Mouse (Mus musculus) midbrain, embryonic 14.5 days (tissue): ENCODE measurements at regions not wholly inside any gene's neighbourhood (a gene's known extent, or its start where the extent isn't known, plus 50 kb on each side); places are given as distances from the start of the nearest gene placed in this dataset.
A peak's percentile ranks its signal among the peaks of the same experiment; 100 is the strongest.

ENCODE experiments used
- ATAC-seq: fragments of 200-750 bp; cut with Nextera tagmentation; 2 replicates; pipeline ENCODE4 v1.8.0; 2017; ENCODE audit warnings: moderate number of reproducible peaks, moderate library complexity; ENCODE audit not compliant: low FRiP score, low TSS enrichment
- DNase-seq: peaks from one replicate; pipeline ENCODE4 v3.0.0-alpha.2; 2015
- H3K27ac ChIP-seq: fragments of 300-500 bp; sonication (generic); replicated peaks from 2 replicates; pipeline ENCODE4 v1.5.1; 2014; ENCODE audit warnings: mild to moderate bottlenecking, low read depth, low read length, moderate library complexity
- H3K27me3 ChIP-seq: fragments of 300-500 bp; sonication (generic); 2 replicates; pipeline ENCODE4 v1.6.1; 2014; ENCODE audit warnings: low read length, control low read depth, mixed read lengths; ENCODE audit not compliant: control insufficient read depth, insufficient read depth
- H3K36me3 ChIP-seq: fragments of 300-500 bp; sonication (generic); 2 replicates; pipeline ENCODE4 v1.6.1; 2014; ENCODE audit warnings: low read length, control low read depth; ENCODE audit not compliant: control insufficient read depth, insufficient read depth
- H3K4me1 ChIP-seq: fragments of 300-500 bp; sonication (generic); 2 replicates; pipeline ENCODE4 v1.6.1; 2014; ENCODE audit warnings: mild to moderate bottlenecking, antibody characterized with exemption, low read length, control low read depth; ENCODE audit not compliant: control insufficient read depth, insufficient read depth
- H3K4me2 ChIP-seq: fragments of 300-500 bp; sonication (generic); 2 replicates; pipeline ENCODE4 v1.6.1; 2014; ENCODE audit warnings: mild to moderate bottlenecking, low read length, moderate library complexity
- H3K4me3 ChIP-seq: fragments of 300-500 bp; sonication (generic); replicated peaks from 2 replicates; pipeline ENCODE4 v1.5.1; 2014; ENCODE audit warnings: low read depth, low read length
- H3K9ac ChIP-seq: fragments of 300-500 bp; sonication (generic); replicated peaks from 2 replicates; pipeline ENCODE4 v1.6.1; 2014; ENCODE audit warnings: mild to moderate bottlenecking, low read length, moderate library complexity
- H3K9me3 ChIP-seq: fragments of 300-500 bp; sonication (generic); 2 replicates; pipeline ENCODE4 v1.6.1; 2016; ENCODE audit warnings: low read length, control low read depth, mixed read lengths; ENCODE audit not compliant: control insufficient read depth
- WGBS: fragments of 180-500 bp; shearing (Covaris S2); extraction: QIAGEN DNeasy Blood & Tissue Kit; methylation state at CpG from one replicate; pipeline ENCODE4 v1.1.7; 2014; 5-methylcytosine and 5-hydroxymethylcytosine counted together

DNA sequence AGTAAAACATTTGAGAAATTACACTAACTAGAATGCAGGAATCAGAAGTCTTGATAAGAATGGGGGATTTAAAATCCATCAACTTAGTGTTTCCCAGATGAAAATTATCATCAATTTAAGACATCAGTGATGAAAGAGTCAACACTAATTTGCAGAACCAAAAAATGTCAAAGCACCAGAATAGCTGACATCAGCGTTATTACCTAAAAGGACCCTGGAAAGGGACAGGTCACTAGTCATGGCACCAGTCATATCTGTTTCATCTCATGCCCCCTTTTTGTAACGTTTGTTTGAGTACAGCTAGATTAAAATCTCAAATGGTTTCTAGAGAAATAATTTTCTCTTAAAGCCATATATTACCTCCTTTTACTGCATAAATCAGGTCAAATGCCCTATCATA is 1638.7 kb downstream of the Grik2 start:
- Histone ChIP-seq H3K27me3 (no peaks in the 10 kb centered on the region), H3K4me3 (no peak overlapping the region), H3K9me3 (no peaks in the 10 kb centered on the region), H3K4me1 (no peaks in the 10 kb centered on the region), H3K36me3 (no peaks in the 10 kb centered on the region), H3K9ac (no peak overlapping the region), H3K27ac (no peak overlapping the region), H3K4me2 (no peak overlapping the region)
- ATAC-seq (no peak), DNase-seq (no peak)
- 88% methylated on average over 2 of the region's 2 CpGs for WGBS

- Histone ChIP-seq H3K9ac (no peak overlapping the region), H3K4me1 (no peaks in the 10 kb centered on the region), H3K4me3 (no peak overlapping the region), H3K27ac (no peak overlapping the region), H3K4me2 (no peak overlapping the region), H3K9me3 (no peaks in the 10 kb centered on the region), H3K36me3 (no peaks in the 10 kb centered on the region), H3K27me3 (no peaks in the 10 kb centered on the region)
- 28% methylated on average over 1 of the region's 1 CpGs for WGBS
- ATAC-seq (no peak), DNase-seq (peak; percentile 20)
Measured at GRCm38 (mm10) chr10:48135708-48136107, 1652.9 kb downstream of the Grik2 start.
